Mouse (Mus musculus): ENCODE measurements around the gene Slc35a5. TPM values are rescaled to one million over a fixed set of nuclear protein-coding genes. Genes with fewer than 3 reads are reported as not detected.

Slc35a5 gene
- total RNA-seq (2021) = 10 to 100 TPM; 10.3 to 11.0 TPM

GRCm38 (mm10) chr16:45158522-45159388 lies at the start of gene Slc35a5, which contains the start of gene Atg3:
Gene Slc35a5, minus strand, starts transcription at chr16:45158706.
Gene Atg3, plus strand, starts transcription at chr16:45158785.
- intact Hi-C loops (cut with DNase I) = loop anchor here (5.0 kb wide), 2 partner anchors 66 to 601 kb away; partner anchors contain the start of genes Boc and Ccdc80
- peak; percentile 93 to 94 for DNase-seq

- intact Hi-C loops (cut with DNase I) = no loop called here
- no peak for DNase-seq
These were observed 46.6 kb upstream of the Slc35a5 start for GRCm38 (mm10) chr16:45204859-45205670.

DNA sequence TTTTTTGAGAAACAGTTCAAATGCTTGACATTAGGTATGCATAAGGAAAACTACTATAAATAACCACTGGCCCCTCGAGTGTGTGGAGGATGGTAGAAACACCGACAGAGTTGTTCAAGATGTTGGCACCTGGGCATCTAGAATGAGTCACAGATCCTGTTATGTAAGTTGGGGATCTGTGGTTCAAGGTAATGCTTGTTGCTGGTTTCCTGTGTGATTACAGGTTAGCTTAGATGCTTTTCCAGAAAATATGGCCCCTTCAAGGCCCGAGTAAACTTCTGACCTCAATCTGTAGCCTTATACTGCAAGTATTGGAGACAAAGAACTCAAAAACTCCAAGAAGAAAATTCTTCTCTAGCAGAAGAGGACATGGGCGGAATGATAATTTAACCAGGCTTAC lies 45.9 kb upstream of the Slc35a5 start:
- no peak for DNase-seq
- intact Hi-C loops (cut with DNase I) = no loop called here

GRCm38 (mm10) chr16:45201395-45201794 lies 42.9 kb upstream of the Slc35a5 start:
- intact Hi-C loops (cut with DNase I) = no loop called here
- no peak for DNase-seq

DNA sequence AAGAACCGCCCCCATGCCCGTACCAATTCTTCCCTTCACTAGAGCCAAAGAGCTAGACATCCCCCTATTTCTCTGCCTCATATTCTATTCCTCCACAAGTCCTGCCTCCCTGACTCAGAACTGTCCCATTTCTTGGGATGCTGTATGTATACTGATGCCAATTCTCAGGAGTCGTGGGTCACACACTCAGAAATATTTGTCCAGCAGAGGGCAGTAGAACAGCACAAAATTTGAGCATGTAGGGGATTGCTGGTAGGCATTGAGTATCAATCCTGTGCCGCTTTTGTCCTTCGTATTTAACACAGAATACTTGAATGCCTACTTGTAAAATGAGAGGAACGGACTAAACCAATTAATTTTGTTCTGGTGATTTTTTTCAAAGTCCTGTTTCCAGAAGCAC lies 38.3 kb upstream of the Slc35a5 start:
- intact Hi-C loops (cut with DNase I) = loop anchor here (1.0 to 5.0 kb wide), 5 partner anchors 86 to 433 kb away; no protein-coding TSS in a partner anchor
- peak; percentile 61 to 63 for DNase-seq

DNA sequence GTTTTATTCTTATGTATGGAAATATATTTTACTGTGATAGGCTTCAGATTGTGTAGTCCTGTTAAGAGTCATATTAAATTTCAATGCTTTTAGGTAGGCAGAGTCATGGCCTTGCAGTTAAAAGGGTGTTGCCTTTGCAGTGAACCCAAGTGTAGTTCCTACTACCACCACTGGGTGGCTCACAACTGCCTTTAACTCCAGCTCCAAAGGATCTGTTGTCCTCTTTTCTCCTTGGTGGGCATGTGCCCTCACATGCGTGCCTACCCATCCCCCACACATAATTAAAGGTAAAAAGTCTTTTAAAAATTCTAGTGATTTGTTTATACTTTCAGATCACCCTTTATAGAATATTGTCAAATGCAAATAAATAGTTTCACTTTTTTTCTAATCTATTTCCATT lies 34.1 kb upstream of the Slc35a5 start:
- intact Hi-C loops (cut with DNase I) = no loop called here
- DNase-seq = peak; percentile 72 to 80

GRCm38 (mm10) chr16:45181824-45182223 lies 23.3 kb upstream of the Slc35a5 start:
- intact Hi-C loops (cut with DNase I) = no loop called here
- no peak for DNase-seq

GRCm38 (mm10) chr16:45178552-45178951 lies 20.0 kb upstream of the Slc35a5 start:
- DNase-seq = no peak
- intact Hi-C loops (cut with DNase I) = no loop called here

GRCm38 (mm10) chr16:45159389-45159716 lies 847 bp upstream of the Slc35a5 start:
- DNase-seq = no peak
- intact Hi-C loops (cut with DNase I) = loop anchor here (5.0 kb wide), 2 partner anchors 67 to 602 kb away; partner anchors contain the start of genes Boc and Ccdc80

DNA sequence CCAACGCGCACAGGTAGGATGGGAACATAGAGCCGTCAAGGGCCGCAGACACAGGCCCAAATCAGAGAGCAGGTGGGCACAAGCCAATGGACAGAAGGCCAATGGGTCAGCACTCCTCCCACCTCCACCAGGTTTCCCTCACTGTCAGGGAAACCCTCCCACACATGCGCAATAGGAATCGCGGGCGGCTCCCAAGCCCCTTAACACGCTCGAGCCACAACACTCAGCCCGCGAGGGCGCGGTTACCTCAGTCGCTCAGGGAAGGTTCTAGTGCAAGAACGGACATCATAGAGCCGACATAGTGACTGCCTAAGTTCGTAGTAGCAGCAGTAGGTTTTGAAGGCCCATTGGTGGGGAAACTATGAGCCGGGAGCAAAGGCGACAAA lies 377 bp downstream of the Slc35a5 start:
- DNase-seq = peak in 1 of 2 experiments; percentile 72
- intact Hi-C loops (cut with DNase I) = loop anchor here (5.0 kb wide), 2 partner anchors 66 to 601 kb away; partner anchors contain the start of genes Boc and Ccdc80

- intact Hi-C loops (cut with DNase I) = loop anchor here (5.0 kb wide), 2 partner anchors 62 to 597 kb away; partner anchors contain the start of genes Boc and Ccdc80
- DNase-seq = no peak
These were observed 3.7 kb downstream of the Slc35a5 start for GRCm38 (mm10) chr16:45154741-45155250.

- intact Hi-C loops (cut with DNase I) = no loop called here
These were observed 9.9 kb downstream of the Slc35a5 start for GRCm38 (mm10) chr16:45148488-45149082.

GRCm38 (mm10) chr16:45145119-45145518 lies 13.4 kb downstream of the Slc35a5 start:
- DNase-seq = no peak
- intact Hi-C loops (cut with DNase I) = no loop called here

More at GRCm38 (mm10) chr16:45148488-45149082, 9.9 kb downstream of the Slc35a5 start:
- no peak for DNase-seq

GRCm38 (mm10) chr16:45142565-45142964 lies 15.9 kb downstream of the Slc35a5 start:
- intact Hi-C loops (cut with DNase I) = loop anchor here (5.0 kb wide), 1 partner anchor 375 kb away; the partner anchor contains the start of gene Cd200r1
- no peak for DNase-seq

DNA sequence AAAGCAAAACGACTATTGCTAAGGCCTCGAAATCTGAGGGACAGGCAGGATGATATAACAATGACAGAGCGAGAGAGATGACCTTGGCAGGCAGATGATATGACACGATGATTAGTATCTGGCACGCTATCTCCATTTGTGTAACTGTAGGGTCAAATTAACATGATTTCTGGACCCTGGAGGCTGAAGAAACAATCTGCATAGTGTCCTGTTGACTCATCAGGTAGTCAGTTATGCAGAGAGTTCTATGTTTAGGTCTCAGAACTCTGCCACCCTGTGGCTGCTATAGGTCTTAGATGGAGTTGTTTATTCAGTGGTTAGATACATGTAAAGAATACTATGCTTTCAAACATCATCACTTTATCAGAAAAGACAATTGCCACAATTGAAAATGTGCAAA lies 16.8 kb downstream of the Slc35a5 start:
- intact Hi-C loops (cut with DNase I) = loop anchor here (5.0 kb wide), 1 partner anchor 374 kb away; the partner anchor contains the start of gene Cd200r1
- no peak for DNase-seq

DNA sequence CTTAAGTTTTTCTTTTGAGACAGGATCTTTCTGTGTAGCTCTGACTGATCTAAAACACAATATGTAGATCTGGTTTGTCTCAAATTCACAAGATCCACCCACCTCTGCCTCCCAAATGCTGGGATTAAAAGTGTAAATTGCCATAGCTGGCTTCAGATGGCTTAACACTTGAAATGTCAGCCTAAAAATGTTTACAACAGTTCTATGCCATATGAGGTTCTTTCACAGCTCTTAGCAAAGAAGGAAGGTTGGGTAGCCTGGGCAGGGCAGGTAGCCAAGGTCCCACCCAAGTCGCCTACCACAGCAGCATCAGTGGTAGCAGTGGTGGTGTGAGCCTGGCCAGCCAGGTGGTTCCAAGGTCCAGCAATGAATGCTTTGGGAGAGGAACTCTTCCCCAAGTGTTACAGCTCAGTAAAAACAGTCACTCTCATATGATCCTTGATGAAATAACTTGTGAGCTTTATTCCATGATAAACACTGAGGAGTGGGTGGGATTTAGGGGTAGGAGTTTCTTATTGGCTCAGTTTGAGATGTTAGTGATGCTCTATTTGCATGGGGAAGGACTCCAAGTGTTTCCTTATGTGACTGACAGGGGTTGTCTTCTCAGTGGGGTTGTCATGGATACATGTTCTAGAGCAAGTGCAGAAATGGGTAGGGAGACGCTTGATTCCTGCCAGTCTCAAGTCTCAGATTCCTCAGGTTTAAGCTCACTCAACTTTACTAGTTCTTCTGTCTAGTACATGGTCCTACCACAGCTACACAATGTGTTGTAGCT lies 30.4 kb downstream of the Slc35a5 start:
- intact Hi-C loops (cut with DNase I) = no loop called here

GRCm38 (mm10) chr16:45124230-45125203 lies 34.0 kb downstream of the Slc35a5 start:
- intact Hi-C loops (cut with DNase I) = no loop called here
- DNase-seq = no peak

More for the DNA sequence above, 30.4 kb downstream of the Slc35a5 start:
- DNase-seq = no peak

GRCm38 (mm10) chr16:45122571-45122970 lies 35.9 kb downstream of the Slc35a5 start:
- intact Hi-C loops (cut with DNase I) = loop anchor here (2.0 kb wide), 1 partner anchor 354 kb away; no protein-coding TSS in a partner anchor
- peak in 1 of 2 experiments; percentile 29 for DNase-seq

Measured in heart, postnatal 36 days (tissue).